Mouse (Mus musculus): ENCODE measurements around the gene Gm10518.

GRCm38 (mm10) chr1:179832710-179833240 lies 29.6 kb downstream of the Gm10518 start:
- TF ChIP-seq GATA1 (IDR thresholded peaks at IDR 0.05; ENCODE audit: low read length) (no peak), TAL1 (IDR thresholded peaks at IDR 0.05; ENCODE audit: low read length) (no peak)

Measured in erythroblast, embryonic 14.5 days (primary cell).